Mouse (Mus musculus) inflammation-experienced regulatory T-cells, adult 6 months (primary cell): Measurements from ENCODE around the gene Dhx8. TPM values are rescaled to one million over a fixed set of nuclear protein-coding genes. Genes with fewer than 3 reads are reported as not detected.

ENCODE experiments used
- ATAC-seq: one replicate; pipeline ENCODE4 v1.8.0; 2017
- polyA plus RNA-seq, 3 experiments: library from polyadenylated mRNA; unstranded; fragments of 100-300 nt; shearing (Covaris generic); gene quantifications; one replicate each; pipeline ENCODE4 v1.2.1; 2017

Dhx8 gene
- polyA plus RNA-seq, 3 experiments from 2014 or later: 29.2 to 33.5 (median 29.4) TPM

DNA sequence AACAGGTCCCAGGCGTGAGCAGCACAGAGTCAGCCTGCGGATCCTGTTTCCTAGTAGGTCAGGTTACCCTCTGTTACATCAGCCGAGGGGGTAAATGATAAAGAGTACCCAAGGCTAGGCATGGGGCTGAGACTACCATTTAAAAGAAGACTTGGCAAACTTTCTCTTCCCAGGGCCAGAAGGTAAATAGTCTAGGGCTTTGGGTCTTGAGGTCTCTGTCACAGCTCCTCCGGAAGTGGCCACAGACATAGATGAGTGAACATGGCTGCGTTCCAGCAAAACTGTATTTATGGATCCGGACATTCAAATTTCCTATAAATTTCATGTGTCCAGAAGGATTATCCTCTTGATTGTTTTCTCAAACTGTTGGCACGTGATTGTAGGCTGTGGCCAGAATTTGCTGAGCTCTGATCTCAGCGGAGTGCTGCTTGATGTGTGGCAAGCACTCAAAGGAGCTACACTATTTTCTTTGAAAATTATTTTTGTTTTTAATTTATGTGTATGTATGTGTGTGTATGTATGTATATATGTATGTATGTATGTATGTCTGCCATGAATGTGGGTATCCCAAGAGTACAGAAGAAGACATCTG, 72.5 kb downstream of the Dhx8 start:
- no peak for ATAC-seq

DNA sequence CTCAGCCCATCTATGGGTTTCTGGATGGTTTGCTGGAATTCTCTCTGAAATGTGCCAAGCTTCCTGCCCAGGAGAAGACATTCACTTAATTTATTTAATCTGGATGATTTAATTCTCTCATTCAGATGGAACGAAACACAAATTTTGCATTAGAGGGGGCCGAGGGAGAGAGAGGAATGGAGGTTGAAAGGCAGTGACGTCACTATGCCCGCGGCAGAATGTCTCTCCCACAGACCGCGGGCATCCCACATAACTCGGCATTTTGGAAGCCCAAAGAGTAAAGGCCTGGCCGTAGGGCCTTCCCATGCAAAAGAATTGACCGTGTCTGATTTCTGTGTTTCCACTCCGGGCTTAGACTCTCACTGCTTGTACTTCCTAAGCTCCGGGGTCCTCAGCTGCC, 74.0 kb downstream of the Dhx8 start:
- ATAC-seq: no peak

DNA sequence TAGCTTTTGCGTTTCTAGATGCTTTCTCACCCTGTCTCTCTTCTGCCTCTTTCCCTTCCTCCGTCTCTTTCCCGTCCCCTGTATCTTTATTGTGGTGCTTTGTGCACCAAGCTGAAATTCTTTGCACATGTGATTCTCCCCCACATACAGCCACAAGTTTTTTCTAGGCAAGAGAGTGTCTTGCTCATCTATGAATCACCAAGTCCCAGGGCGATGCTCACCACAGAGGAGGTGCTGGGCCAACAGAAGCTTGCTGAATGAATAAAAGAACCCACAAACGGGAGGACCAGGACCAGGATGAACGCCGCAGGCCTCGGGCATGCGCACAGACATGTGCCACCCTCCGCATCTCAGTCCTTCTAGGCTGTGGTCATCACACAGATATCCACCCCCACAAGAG, 74.5 kb downstream of the Dhx8 start:
- no peak for ATAC-seq

DNA sequence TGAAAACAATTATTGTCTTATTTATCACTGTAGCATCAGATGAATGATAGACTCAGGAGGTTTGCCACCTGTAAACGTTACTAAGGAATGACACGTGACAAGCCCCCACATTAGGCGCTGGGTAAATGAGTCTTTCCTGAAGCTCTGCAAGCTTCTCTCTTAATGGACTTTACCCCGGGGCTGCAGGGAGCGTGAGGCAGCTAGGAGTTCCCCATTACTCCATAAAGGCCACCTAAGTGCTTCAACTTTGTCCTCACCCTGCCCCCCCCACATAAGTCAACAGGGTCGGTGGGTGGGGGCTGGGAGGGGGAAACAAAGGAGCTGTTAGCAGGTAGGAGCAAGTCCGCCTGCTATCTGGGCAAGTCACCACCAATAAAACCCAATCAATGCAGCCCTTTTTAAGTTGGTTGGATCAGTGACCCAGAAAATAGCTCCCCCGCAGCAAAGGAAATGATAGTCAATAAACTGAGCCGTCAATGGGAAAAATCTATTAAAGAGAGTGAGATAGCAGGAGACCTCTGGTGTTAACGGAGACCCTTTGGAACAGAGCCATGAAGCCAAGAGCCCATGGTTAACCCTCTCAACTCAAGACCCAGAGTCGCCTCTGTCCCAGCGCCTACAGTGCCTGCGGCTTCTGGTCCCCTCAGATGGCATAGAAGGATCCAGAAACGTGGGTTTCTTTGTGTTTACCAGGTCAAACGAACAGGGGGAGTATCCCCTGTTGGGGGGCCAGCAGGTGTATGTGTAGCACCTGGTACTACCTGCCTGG, 76.5 kb downstream of the Dhx8 start:
- no peak for ATAC-seq

DNA sequence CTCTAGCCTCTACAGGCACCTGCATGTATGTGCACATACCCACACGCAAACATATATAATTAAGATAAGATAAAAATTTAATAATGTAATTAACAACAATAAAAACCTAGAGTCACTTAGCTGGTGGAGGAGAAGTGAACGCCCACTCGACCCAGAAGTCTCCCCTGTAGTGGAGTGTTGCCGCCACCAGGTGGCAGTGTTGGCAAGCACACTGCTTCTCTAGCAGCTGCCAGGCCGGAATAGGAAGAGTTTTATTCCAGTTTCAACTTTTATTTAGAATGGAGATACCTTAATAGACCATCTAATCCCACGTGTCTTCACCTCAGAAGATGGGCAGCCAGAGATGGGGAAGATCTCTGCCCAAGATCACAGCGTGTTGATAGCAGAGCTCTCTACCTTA, 80.5 kb downstream of the Dhx8 start:
- ATAC-seq: no peak

DNA sequence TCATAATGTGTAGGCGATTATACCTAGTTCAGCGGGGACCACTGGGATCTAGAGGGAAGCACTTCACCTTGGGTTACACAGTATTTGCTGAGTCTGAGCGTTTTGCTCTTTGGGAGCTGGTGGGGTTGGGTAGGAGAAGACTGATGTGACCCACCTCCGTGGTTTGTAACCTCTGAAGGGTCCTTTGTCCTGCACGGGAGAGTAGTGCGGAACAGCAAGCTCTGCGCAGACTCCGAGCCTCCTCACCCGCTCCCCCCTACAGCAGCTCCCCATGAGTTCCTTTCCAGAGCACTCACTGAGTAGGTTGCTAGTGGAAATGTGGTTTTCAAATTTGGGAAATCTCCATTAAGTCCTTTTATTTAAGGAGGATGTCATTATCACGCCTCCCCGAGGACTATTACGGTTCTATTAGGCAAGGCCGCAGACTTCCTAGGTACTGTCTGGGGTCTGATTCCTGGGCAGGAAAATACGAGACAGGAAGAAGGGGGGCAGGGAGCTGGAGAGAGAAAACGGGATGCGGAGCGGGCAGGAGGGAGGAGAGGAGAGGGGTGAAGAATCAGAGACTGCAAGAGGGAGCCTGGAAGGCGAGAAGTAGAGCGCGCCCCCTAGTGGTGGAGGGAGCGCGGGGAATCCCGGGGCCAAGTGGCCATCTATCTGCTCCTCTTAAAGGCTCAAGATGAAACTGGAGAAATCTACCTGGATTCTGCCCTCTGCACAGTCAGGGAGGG, 81.8 kb downstream of the Dhx8 start:
- no peak for ATAC-seq

DNA sequence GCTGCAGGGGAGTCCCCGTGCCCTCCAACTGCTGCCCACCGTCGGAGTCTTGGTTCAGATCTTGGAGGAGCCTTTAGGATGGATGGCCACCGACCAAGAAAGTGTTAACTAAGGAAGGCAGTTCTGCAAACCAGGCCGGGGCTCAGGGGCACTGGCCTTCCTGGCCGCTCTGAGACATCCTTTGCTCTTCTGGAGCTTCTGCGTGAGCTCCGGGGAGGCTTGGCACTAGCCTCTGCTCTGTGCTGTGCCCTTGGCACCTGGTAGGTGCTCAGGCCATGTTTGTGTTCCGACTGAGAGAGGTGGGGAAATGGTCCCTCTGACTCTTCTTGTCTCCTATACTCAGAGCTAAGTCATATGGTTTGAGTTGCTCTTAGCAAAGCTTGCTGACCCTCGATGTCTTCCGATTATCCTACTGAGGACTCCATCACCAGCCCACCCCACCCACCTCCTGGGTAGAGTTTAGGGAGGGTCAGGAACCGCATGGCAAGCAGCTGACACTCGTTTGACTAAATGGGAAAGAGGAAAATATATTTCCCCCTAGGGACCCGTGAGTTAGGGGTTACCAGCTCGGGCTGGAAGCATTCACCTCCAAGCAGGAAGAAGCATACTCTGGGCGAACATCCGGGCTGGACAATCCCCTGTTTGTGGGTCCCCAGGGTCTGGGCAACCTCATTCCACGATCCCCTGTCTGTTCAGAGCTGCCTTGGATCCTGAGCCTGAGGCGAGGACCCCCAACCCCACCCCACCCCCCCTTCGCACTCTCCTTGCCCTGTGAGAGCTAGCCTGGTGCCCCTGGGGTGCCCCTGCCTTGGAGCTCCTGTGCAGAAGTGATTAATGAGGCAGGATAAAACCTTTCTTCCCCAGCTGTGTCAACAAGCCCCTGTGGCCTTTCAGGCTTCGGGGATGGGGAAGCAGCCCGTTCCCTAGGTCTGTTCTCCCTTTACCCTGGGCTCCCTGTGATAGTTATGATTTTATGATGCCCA, 82.7 kb downstream of the Dhx8 start:
- ATAC-seq: no peak

Other genes with a start within 250 kb of the Dhx8 start
- 10 to 100 TPM in 1 of 3 experiments, 1 to 10 TPM in 2; 2.8 to 13.3 (median 3.8) TPM for gene Brca1, start 181.0 kb upstream of the Dhx8 start, polyA plus RNA-seq
- gene Nbr1, start 180.8 kb upstream of the Dhx8 start, polyA plus RNA-seq: 10 to 100 TPM; 53.2 to 76.6 (median 56.5) TPM
- 10 to 100 TPM; 15.6 to 19.0 (median 16.8) TPM for gene Tmem106a, start 150.7 kb upstream of the Dhx8 start, polyA plus RNA-seq
- gene Gm11634, start 133.7 kb upstream of the Dhx8 start, polyA plus RNA-seq: under 1 TPM in 2 of 3 experiments, not detected in 1; 0.49 to 0.62 TPM
- 10 to 100 TPM; 74.3 to 80.3 (median 78.1) TPM for gene Rdm1, start 105.7 kb upstream of the Dhx8 start, polyA plus RNA-seq
- 1 to 10 TPM in 1 of 3 experiments, under 1 TPM in 1, not detected in 1; 0.40 to 1.6 TPM for gene Arl4d, start 67.4 kb upstream of the Dhx8 start, polyA plus RNA-seq
- under 1 TPM in 1 of 3 experiments, not detected in 2; 0.43 TPM for gene Etv4, start 52.5 kb downstream of the Dhx8 start, polyA plus RNA-seq
- gene Meox1, start 161.5 kb downstream of the Dhx8 start, polyA plus RNA-seq: not detected
- gene Sost, start 234.1 kb downstream of the Dhx8 start, polyA plus RNA-seq: not detected